Comparison of ENCODE assay signal across 8 mouse cellular contexts in the genomic region with DNA sequence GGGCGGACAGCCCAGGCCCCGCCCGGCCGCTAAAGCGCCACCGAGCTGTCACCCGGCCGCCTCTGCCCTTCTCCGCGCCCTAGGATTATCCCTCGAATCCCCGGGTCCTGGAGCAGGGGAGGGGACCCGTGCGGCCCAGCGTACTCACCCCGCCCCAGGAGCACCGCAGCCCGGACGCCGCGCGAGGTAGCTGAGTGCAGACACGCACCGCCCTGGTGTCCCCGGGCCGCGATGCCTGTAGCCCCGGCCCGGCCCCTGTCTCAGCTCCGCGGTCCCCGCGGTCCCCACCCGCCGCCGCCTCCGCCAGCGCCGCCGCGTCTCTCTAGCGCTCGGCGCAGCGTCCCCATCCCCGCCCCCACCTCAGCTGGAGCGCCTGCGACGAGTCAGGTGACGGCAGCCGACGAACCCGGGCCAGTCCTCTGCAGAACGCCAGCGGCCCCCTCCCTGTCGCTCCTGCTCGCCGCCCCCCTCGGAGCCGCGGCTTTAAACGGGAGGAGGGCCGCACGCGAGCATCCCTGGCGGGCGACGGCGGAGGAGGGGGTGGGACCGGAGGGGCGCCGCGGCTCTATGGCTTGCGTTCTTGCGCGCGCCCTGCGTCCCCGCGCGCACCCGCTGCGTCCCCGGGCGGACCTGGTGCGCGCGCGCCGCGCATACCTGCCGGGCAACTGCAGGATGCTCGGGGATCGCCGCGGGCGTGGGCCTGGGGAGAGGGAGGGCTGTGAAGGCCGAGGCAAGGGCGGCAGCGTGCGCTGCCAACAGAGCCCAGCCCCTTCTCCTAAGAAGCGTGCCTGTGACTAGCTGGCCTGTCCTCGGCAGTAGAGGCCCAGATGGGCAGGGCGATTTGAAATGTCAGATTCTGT. TPM values are rescaled to one million over a fixed set of nuclear protein-coding genes. Genes with fewer than 3 reads are reported as not detected.
DNase-seq lines count a peak whose midpoint lies in the region; ATAC-seq and TF ChIP-seq lines count a peak whose summit lies in the region.

A gene (minus strand): TSS at position 542 of the 860 bp plus-strand sequence.

- peak; percentile 4 for DNase-seq in thymus, postnatal 14 days
- DNase-seq in thymus, adult 18-20 months: no peak
- peak; percentile 37 for DNase-seq in kidney, postnatal 14 days
- DNase-seq in right cerebral cortex, postnatal 10 days (ENCODE audit: low spot score in 2 of 2): peak; percentile 96
- DNase-seq in spleen, postnatal 14 days (ENCODE audit: low spot score in 2 of 2): no peak

- peaks cover 37% of the 10 kb centered on the region for H3K27me3 ChIP-seq in heart, embryonic 11.5 days (ENCODE audit: control insufficient read depth, insufficient read depth, low read length)
- H3K27me3 ChIP-seq in liver, embryonic 12.5 days (replicated peaks): peaks cover 58% of the 10 kb centered on the region

- no peaks in the 10 kb centered on the region for H3K9me3 ChIP-seq in heart, embryonic 11.5 days (replicated peaks; ENCODE audit: control insufficient read depth, low read length)
- H3K9me3 ChIP-seq in liver, embryonic 12.5 days (replicated peaks): no peaks in the 10 kb centered on the region

- peak within 1 kb of the TSS; percentile 75 for H3K9ac ChIP-seq in heart, embryonic 11.5 days (ENCODE audit: low read depth, low read length)
- H3K9ac ChIP-seq in liver, embryonic 12.5 days: 0 out of 2 replicates have a peak within 1 kb of the TSS, but pooled peaks have one; percentile 17

- peak within 1 kb of the TSS; percentile 93 for H3K4me2 ChIP-seq in heart, embryonic 11.5 days
- H3K4me2 ChIP-seq in liver, embryonic 12.5 days: peak within 1 kb of the TSS; percentile 70

- WGBS in heart, embryonic 11.5 days (ENCODE audit: insufficient replicate concordance): under 1% methylated on average over 75 of the region's 104 CpGs
- WGBS in liver, embryonic 12.5 days (ENCODE audit: insufficient replicate concordance): 1% methylated on average over 84 of the region's 104 CpGs

- TF ChIP-seq POLR2A in cortical plate, adult 2 months (IDR thresholded peaks at IDR 0.05; ENCODE audit: extremely low read depth, insufficient read depth, low read length): no peak

- H3K4me3 ChIP-seq in cortical plate, adult 2 months (ENCODE audit: insufficient read depth, low read length): peak within 1 kb of the TSS; percentile 96
- peak within 1 kb of the TSS; percentile 79 for H3K4me3 ChIP-seq in heart, embryonic 11.5 days (ENCODE audit: low read depth, low read length)
- H3K4me3 ChIP-seq in liver, embryonic 12.5 days: peak within 1 kb of the TSS; percentile 53

- no peaks in the 10 kb centered on the region; the same call in 1 of the 2 replicates for H3K4me1 ChIP-seq in cortical plate, adult 2 months (ENCODE audit: control insufficient read depth, insufficient read depth, low read length)
- peaks cover 3% of the 10 kb centered on the region; the same call in 1 of the 2 replicates for H3K4me1 ChIP-seq in heart, embryonic 11.5 days (ENCODE audit: control insufficient read depth, insufficient read depth, low read length)
- no peaks in the 10 kb centered on the region for H3K4me1 ChIP-seq in liver, embryonic 12.5 days

- peak within 1 kb of the TSS; percentile 99 for H3K27ac ChIP-seq in cortical plate, adult 2 months (ENCODE audit: insufficient read depth, low read length)
- peak within 1 kb of the TSS; percentile 64 for H3K27ac ChIP-seq in heart, embryonic 11.5 days (ENCODE audit: low read depth, low read length)
- no peak within 1 kb of the TSS for H3K27ac ChIP-seq in liver, embryonic 12.5 days

- TF ChIP-seq CTCF in cortical plate, adult 2 months (IDR thresholded peaks at IDR 0.05; ENCODE audit: extremely low read depth, insufficient read depth, low read length): no peak

- H3K36me3 ChIP-seq in heart, embryonic 11.5 days (ENCODE audit: control insufficient read depth, insufficient read depth, low read length): no peaks in the 10 kb centered on the region
- no peaks in the 10 kb centered on the region for H3K36me3 ChIP-seq in liver, embryonic 12.5 days

- peak; percentile 79 for ATAC-seq in heart, embryonic 11.5 days (replicated peaks; ENCODE audit: insufficient number of reproducible peaks, low FRiP score, low TSS enrichment)
- ATAC-seq in liver, embryonic 12.5 days: peak; percentile 30; the same call in 1 of the 2 replicates

RNA-seq across cellular contexts. Expression of the gene that starts here (rescaled TPM):
- 200 and 202 TPM in 2 replicates for polyA plus RNA-seq in cortical plate, adult 2 months (2012; rRNA removed)
- polyA plus RNA-seq in heart, embryonic 11.5 days (2014; fragmentation: Nextera tagmentation; extraction: Ambion mirVana): 23.5 and 26.2 TPM in 2 replicates
- polyA plus RNA-seq in liver, embryonic 12.5 days (2016; fragmentation: Nextera tagmentation; extraction: Ambion mirVana): 0.08 and 0.17 TPM in 2 replicates

Comparison
In these comparisons a context has a peak if more than half of its experiments do, and no peak if none do; other contexts are left out.
1. RNA of the gene that starts here (polyA plus RNA-seq): 200 to 202 TPM in cortical plate, adult 2 months and 23.5 to 26.2 TPM in heart, embryonic 11.5 days; 0.08 to 0.17 TPM in liver, embryonic 12.5 days; every median in the first group is over 10 times any median in the second.
2. DNase-seq: peak in thymus, postnatal 14 days (single experiment), kidney, postnatal 14 days (single experiment) and right cerebral cortex, postnatal 10 days (2 of 2); none in thymus, adult 18-20 months (0 of 2) and spleen, postnatal 14 days (0 of 2).
3. Peak in ATAC-seq, H3K4me3 ChIP-seq, H3K9ac ChIP-seq and H3K4me2 ChIP-seq in liver, embryonic 12.5 days; RNA of the gene not detected or under 1 TPM.
4. Peak in every context shown above with its lines, with median percentiles within 50 percentile points of each other: H3K4me3 ChIP-seq.